Mouse (Mus musculus) heart, adult 11 months (tissue): ENCODE measurements around the gene Cdc42se2.

ENCODE experiments used
- DNase-seq: peaks from one replicate; pipeline ENCODE4 v3.0.0; 2022

Gene Cdc42se2

DNA sequence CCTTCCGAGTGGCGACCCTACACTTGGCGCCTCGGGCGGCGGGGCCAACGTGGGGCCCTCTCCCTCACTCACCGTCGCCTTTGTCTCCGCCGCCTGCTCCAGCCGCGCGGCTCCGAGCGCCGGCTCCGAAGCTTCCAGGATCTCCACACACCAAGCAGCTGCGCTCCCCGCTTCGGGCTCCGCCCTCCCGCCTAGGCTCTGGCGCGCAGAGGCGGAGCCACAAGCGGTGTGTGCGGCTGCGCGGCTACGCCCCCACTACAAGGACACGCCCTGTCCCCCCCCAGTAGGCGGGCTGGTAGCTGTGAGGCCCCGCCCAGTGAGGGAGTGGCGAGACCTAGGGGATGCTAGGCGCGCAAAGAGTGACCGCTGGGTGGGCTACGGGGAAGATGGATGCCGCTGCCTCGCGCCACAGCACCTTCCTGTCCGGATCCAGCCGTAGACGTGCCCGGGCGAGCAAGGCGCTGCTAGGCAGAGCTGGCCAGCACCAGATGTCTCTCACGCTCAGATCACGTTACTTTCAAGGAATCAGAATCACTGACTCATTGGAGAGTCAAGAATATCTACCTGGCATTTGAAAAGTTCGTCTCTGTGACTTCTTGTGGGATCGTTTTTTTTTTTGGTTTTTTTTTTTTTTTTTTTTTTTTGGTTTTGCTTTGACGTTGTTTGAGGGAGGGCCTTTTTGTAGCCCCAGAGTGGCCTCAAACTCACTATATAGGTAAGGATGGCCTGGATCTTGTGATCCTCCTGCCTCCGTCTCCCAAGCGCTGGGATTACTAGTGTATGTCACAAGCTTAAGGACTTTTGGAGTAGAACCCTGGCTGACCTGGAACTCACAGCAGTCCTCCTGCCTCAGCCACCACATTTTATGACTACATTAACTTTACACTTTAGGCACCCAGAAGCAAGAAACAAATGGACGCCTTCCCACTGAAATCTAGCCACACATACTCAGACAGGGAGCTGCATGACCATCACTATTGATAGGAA, at the start of gene Cdc42se2:
Gene Cdc42se2 (minus strand): TSS at position 188 of the 987 bp plus-strand sequence.
- peak; percentile 100 for DNase-seq

DNA sequence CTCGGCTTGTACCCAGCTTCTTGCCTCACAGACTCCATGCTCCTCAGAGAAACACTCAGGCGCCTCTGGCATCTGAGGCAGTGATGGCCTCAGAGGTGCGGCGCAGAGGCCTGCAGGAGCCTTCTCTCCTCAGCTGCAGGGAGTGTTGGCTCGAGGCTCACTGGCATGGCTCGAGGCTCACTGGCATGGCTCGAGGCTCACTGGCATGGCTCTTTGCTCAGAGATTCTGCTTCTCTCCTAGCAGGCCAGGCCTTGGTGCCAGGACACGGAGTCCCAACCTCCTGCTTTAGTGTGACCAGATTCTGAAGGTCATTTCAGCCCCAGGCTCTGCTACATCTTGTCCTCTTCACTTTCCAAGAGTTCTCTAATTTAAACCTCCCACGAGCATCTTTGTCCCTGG, 48.6 kb upstream of the Cdc42se2 start:
- DNase-seq = peak; percentile 93

DNA sequence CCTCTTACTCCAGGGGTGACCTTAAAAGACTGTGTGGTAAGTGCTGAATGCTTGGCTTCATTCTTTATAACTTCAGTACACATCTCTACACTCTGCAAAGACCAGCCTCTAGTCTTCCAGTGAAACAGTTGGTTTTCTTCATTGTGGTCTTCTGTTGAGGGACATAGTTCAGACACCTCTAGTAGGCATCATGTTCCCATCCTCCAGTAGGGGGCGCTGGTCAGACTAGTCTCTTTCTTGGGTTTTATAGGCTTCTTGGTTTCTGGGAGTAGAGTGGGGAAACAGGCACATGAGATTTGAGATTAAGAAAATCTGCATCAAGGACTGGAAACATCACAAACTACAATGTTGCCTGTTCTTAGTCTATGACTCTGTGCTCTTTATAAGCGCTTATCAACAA, 47.1 kb upstream of the Cdc42se2 start:
- DNase-seq = no peak

DNA sequence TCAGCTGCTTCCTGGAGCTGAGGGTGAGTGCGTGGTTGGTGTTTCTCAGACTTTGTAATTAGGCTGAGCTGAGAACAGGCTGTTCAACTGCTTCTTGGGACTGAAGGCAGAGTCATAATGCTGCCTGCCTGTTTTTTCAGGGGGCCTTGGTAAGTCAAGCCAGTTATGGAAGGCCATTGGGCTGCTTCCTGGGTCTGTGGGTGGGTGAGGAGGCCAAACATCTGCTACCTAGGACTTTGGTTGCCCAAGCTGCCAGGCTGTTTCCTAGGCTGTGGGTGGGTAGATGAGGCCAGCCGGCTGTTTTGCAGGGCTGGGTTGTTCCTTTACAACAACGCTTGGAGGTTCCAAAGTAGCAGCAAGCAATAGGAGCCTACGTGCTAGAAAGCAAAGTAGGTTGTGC, 46.4 kb upstream of the Cdc42se2 start:
- no peak for DNase-seq

DNA sequence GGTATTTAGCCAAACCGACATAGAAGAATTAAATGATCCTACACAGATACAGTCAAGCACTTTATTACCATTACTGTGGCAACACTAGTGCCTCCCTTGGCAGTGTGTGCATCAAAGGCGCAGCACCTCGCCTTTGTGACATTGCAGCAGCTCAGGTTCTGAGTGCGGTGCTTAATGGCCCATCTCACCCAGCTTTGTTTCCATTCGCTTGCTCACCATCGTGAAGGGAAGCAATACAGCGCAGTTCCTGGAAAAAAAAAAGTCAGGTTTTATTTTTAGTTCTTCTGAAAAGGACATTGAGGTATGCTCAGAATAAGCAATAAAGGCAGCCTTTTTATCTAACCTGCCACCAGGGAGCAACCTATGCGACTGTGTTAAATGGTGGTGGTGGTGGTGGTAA, 39.3 kb upstream of the Cdc42se2 start:
- DNase-seq = no peak

DNA sequence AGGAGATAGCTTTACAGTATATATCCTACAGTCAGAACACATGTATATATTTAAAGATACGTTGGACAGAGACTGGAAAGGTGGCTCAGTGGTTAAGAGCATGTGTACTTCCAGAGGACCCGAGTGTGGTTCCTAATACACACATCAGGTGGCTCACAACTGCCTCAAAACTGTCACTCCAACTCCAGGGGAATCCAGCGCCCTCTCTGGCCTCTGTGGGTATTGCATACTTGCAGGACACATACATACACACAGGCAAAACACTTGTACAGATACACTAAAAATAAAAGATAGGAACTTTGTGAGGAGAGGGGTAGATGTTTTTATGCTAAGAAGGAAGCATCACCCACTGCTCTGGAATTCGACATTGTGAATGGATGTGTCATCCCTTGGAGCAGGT, 38.3 kb upstream of the Cdc42se2 start:
- DNase-seq = no peak

DNA sequence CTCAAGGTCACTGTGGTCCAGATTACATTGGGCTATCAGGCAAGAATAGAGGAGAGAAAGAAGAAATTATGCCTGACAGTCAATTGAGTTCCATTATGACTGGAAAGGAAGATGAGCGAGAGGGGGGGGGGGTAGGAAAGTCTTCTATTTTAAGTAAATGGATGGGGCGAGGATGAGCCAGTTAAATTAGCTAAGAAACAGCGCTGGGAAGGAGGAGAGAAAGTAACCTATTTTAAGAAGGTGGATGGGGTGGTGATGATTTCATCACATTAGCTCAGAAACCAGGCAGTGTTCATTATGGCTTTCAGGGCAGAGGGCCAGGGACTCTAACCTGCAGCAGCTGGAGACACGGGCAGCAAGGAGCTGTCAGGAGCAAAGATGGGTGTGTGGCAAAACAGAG, 36.0 kb upstream of the Cdc42se2 start:
- DNase-seq = no peak

DNA sequence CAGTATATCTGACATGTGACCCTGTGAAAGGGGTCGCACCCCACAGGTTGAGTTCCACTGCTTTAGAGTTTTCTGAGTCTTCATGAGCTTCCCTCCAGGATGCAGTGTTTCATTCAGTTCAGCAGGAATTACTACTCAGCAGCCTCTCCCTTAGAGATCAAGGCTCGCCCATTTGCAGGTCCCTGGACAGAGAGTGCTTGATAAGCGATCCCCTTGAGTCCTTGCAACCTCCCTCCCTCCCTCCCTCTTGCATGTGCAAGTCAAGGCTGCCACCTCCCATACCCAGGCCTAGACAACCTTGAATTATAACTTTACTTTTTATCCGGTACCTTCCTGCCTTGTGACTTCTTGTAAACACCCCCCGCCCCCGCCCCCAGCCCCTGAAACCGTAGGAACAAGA, 32.0 kb upstream of the Cdc42se2 start:
- DNase-seq = no peak

DNA sequence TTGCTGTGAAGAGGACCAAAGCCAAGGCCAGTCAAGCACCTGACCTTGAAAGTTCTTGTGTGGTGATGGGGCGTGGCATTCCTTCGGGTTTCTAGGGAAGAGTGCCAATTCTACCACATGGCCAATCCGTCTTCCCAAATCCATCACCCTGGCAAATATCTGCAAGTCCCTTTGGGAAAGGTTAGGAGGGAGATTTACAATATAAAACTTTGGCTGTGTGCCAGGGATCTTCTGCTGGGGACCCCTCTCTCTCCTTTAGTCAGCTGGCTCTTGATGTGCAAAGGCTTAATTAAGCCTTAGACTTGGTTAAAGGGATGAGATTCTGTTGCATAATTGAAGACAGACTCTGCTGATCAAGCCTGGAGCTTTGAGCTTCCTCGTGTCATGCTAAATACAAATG, 30.0 kb upstream of the Cdc42se2 start:
- DNase-seq = no peak

DNA sequence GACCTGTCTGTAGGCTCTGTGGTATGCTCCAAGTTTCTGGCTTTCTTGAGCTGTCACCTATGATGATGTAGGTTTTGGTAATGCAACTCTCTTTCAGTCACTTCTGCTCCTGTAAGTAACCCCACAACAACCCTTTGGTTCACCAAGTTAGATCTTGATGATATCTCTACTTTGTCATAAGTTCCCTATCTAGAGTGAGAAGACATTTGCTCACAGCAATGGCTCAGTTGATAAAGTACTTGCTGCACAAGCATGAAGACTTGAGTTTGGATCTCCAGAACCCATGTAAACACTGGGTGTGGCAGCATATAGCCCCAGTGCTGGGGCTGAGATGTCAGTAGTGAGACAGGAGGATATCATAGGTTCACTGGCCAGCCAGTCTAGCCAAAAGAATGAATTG, 28.2 kb upstream of the Cdc42se2 start:
- DNase-seq = no peak

DNA sequence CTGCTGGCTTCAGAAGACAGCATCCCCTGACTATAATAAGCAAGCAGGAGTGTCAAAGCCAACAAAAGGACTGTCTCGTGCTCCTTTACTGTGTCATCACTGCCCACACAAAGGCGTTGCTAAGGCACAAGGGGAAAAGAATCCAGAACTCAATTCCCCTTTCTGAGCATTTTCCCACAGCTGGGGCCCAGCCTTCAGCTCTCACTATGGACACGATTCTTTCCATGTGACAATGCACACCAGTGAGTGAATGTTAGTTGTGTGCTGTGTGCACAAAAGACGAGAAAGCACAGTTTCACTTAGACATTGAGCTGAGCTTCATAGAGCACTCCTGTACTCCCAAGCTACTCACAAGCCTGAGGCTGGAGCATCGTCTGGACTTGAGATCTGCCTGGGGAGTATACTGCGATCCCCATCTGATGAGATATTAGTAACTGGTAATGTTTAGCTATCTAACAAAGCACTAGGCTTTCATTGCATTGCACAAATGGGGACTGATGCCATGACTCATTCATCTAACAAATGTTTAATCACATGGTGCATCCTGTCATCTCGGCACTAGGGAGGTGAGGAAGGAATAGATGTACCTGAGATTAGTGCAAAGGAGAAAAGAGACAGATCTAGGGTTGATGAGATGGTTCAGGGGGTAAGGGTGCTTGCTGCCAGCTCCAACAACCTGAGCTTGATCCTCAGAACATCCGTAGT, 25.5 kb upstream of the Cdc42se2 start:
- DNase-seq = peak; percentile 95

DNA sequence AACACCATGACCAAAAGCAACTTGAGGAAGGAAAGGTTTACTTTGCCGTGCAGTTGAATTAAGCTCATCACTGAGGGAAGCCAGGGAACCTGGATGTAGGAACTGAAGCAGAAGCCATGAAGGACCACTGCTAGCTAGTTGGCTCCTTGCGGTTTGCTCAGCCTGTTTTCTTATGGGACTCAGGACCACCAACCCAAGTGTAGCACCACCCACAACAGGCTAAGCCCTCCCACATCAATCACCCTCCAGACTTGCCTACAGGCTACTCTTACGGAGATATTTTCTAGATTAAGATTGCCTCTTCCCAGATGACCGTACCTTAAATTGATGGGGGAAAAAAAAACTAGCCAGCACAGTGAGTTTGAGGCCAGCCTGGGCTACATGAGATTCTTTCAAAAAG, 24.8 kb upstream of the Cdc42se2 start:
- DNase-seq = no peak

DNA sequence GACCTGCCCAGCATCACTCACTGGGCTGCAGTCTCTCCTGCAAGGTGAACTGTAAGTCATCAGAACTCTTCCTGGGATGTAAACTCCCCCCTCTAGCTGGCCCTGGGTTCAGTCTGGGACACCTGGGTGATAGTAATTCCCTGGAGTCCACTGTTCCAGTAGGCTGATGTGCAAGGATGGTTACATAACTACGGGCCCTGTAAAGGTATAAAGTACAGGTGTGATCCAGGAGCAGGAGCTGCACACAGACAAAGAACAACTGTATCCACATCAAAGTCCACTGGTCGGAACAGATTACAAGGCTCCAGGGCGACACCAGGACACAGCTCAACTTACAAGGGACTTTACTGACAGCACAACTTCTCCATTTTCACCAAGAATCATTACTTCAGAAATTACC, 23.6 kb upstream of the Cdc42se2 start:
- DNase-seq = no peak

DNA sequence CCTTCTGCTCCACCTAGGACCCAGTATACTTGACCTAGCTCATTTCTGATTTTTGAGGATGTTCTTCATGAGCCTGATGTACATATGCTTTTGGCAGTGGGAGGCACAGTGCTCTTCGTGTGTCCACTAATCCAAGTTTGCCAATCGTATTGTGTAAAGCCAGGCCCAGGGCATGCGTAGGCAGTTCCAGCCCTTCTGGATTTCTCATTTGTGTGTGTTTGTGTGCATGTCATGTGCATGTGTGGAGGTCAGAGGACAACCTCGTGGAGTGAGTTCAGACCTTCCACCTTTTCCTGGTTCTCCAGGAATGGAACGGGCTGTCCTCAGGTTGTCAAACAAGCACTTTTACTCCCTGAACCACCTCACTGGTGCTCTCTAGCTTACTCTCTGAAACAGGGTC, 22.1 kb upstream of the Cdc42se2 start:
- no peak for DNase-seq

DNA sequence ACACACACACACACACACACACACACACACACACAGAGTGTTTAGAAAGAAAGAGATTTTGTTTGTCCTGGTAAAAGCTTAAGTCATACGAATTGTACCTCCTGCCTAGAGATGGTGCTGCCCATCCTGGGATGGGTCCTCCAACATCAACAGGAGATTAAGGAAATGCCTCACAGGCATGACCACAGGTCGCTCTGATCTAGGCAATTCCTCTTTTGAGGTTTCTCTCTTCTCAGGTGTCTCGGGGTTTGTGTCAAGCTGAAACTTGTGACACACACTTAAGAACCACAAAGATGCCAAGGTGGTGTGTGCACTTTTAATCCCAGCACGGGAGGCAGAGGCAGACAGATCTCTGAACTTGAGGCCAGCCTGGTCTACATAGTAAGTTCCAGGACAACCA, 20.7 kb upstream of the Cdc42se2 start:
- DNase-seq = no peak

DNA sequence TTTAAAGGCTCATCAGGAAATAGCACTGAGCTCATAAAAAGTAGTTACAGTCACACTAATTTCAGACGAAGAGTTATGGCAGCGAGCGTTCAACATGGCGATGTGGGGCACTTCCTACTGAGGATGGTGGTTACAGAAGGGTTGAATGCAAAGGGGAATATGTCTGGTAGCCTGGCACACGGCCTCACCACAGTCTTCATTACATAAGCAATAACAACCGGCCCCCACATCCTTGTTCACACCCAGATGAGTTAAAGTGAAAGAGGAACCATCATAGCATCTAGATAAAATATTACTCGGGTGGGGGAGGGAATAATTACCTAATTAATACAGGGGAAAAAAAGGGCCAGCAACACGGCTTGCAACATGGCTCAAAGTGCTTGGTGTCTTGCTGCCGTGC, 20.2 kb upstream of the Cdc42se2 start:
- DNase-seq = peak; percentile 93

DNA sequence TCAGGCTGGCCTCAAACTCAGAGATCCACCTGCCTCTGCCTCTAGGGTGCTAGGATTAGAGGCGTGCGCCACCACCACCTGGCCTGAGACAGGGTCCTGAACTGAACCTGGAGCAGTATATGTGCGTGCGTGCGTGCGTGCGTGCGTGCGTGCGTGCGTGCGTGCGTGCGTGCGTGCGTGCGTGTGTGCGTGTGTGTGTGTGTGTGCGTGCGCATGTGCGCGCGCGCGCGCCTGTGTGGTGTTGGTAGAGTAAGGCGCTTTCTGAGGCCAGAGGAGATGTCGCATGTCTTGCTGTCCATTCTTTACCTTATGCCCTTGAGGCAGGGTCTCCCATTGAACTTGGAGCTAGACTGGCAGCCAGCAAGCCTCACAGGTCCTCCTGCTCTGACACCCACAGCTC, 19.4 kb upstream of the Cdc42se2 start:
- no peak for DNase-seq

DNA sequence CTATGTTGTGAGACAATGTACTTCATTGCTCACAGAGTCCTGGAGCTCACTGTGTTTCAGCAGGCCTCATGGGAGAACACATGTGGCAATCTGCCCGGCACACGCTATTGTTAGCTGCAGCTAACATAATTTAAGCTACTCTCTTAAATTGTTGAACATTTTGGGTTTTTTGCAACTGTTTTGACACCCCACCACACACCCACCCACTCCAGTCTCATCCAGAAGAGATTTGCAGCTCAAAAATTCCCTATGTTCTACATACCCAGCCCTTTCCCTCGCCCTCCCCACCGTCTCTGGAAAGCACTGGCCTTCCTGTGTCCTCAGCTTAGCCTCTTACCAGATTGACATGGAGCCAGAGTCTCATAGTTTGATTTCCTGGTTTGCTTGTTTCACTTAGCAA, 17.7 kb upstream of the Cdc42se2 start:
- DNase-seq = peak; percentile 97

DNA sequence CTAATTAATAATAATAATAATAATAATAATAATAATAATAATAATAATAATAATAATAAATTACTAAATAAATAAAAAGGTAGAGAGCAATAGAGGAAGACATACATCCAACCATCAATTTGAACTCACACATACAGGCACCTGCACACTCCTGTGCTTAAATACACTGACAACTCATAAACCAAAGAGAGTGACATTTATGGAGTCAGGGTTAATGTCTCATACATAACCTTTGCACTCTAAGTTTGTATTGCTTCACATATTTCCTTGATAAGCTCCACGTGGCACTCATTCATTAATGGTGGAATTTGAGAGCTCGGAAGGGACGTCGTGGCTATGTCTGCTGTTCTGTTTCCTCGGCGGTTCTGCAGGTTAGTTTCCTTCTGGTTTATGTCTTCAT, 15.1 kb upstream of the Cdc42se2 start:
- DNase-seq = no peak

DNA sequence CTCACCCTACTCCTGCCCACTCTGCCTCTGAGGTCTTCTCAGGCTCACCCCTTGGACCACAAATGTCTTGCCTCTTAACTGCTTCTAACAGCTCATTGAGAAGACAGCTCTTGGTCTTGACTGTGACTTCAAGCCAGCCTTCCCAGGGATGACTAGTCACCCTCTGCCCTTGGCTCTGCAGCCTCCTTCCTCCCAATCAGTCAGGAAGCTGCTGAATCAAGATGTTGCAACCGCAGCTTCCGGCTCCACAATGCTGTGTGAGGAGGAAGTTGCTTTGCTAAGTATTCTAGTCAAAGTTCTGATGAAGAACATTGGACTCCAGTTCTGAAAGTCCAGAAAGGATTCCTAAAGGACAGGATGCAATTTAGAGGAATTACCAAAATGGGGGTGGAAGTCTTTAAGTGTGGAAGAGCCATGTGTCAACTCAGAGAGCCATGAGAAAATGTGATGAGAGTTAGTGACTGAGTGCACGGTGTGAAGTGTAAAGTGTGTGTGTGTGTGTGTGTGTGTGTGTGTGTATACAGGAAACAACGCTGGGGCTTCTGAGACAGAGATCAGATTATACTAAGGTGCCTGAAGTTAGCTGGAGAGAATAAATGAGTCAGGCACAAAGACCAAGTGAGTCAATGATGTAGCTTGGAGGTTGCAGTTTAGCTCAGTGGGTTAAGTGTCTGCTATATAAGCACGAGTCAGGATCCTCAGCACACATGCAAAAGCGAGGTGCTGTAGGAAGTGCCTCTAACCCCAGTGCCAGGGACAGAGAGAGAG, 14.5 kb upstream of the Cdc42se2 start:
- peak; percentile 99 for DNase-seq

DNA sequence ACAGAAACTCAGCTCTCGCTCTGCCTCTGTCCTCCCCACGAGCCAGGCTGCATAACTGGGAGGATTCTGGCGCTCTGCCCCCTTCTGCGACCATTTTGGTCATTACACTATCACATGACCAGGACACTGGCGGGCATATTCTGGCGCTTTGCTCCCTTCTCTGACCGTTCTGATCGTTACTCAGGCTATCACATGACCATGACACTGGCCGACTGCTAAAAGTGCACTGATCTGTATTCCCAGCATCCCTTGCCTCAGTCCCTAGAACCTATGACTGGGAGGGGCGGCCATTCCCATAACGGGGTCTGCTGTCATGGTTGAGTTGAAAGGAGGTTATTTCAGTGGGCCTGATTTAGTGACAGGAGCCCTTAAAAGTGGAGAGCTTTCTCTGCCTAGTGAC, 9.1 kb upstream of the Cdc42se2 start:
- peak; percentile 90 for DNase-seq

DNA sequence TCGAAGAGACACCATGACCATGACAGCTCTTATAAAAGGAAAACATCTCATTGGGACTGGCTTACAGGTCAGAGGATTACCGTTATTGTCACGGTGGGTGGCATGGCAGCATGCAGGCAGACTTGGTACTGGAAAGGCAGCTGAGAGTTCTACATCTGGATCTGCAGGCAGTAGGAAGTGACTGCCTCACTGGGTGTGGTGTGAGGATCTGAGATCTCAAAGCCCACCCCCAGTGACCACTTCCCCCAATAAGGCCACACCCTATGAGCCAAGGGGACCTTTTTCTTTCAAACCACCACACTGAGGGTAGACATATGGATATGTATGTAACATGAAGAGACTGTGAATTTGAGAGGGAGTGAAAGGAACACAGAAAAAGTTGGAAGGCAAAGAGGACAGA, 7.2 kb upstream of the Cdc42se2 start:
- peak; percentile 82 for DNase-seq

DNA sequence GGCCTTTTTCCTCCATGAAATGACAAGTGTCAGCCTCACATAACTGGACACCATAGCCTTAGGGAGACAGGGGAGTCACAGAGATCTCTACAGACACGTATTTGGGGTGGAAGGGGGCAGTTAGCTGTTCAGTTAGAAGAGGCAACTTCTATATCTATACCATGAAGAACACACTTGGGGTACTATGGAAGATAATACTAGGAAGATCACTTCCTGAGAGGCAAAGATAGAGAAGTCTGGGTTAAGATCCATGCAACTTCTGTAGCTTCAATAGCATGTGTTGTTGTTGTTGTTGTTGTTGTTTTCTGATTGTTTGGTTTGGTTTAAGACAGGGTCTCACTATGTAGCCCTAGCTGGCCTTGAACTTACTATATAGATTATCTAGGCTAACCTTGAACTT, 5.7 kb upstream of the Cdc42se2 start:
- DNase-seq = no peak

DNA sequence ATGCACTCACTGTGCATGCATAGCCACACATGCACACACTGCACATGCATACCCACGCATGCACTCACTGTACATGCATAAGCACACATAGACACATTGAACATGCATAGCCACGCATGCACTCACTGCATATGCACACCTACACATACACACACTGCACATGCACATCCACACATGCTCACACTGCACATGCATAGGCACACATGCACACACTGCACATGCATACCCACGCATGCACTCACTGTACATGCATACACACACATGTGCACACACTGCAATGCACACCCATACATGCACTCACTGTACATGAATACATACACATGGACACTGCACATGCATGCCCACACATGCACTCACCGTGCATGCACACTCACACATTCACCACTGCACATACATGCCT, 4.0 kb upstream of the Cdc42se2 start:
- no peak for DNase-seq
